Mouse (Mus musculus) intestine, postnatal 0 days (tissue): Measurements from ENCODE around the gene Topbp1. TPM values are rescaled to one million over a fixed set of nuclear protein-coding genes. Genes with fewer than 3 reads are reported as not detected.

ENCODE experiments used
- ATAC-seq: fragments of 200-750 bp; cut with Nextera tagmentation; 2 replicates; pipeline ENCODE4 v1.8.0; 2017; ENCODE audit warnings: mild to moderate bottlenecking, moderate TSS enrichment, moderate library complexity
- H3K27ac ChIP-seq: fragments of 300-500 bp; sonication (generic); 2 replicates; pipeline ENCODE4 v1.5.1; 2014; ENCODE audit warnings: mild to moderate bottlenecking, low read depth, low read length, moderate library complexity
- H3K27me3 ChIP-seq: fragments of 300-500 bp; sonication (generic); replicated peaks from 2 replicates; pipeline ENCODE4 v1.6.1; 2014; ENCODE audit warnings: low read length, mixed read lengths; ENCODE audit not compliant: control insufficient read depth, insufficient read depth
- H3K36me3 ChIP-seq: fragments of 300-500 bp; sonication (generic); 2 replicates; pipeline ENCODE4 v1.6.1; 2014; ENCODE audit warnings: mild to moderate bottlenecking, moderate library complexity; ENCODE audit not compliant: control insufficient read depth, insufficient read depth
- H3K4me1 ChIP-seq: fragments of 300-500 bp; sonication (generic); replicated peaks from 2 replicates; pipeline ENCODE4 v1.6.1; 2014; ENCODE audit warnings: antibody characterized with exemption, low read length, mixed read lengths; ENCODE audit not compliant: control insufficient read depth, insufficient read depth
- H3K4me2 ChIP-seq: fragments of 300-500 bp; sonication (generic); replicated peaks from 2 replicates; pipeline ENCODE4 v1.6.1; 2014; ENCODE audit warnings: low read depth, mild to moderate bottlenecking, moderate library complexity
- H3K4me3 ChIP-seq: fragments of 300-500 bp; sonication (generic); 2 replicates; pipeline ENCODE4 v1.5.1; 2014; ENCODE audit warnings: low read depth, low read length
- H3K9ac ChIP-seq: fragments of 300-500 bp; sonication (generic); 2 replicates; pipeline ENCODE4 v1.6.1; 2014; ENCODE audit warnings: mild to moderate bottlenecking, low read depth, low read length
- H3K9me3 ChIP-seq: fragments of 300-500 bp; sonication (generic); 2 replicates; pipeline ENCODE4 v1.6.1; 2016; ENCODE audit warnings: mixed run types; ENCODE audit not compliant: control insufficient read depth
- CTCF ChIP-seq: sonication (generic); IDR thresholded peaks from 2 replicates; pipeline ENCODE4 v1.5.1; 2016; ENCODE audit warnings: low read depth, mild to moderate bottlenecking, control low read depth, antibody characterized with exemption, moderate library complexity
- WGBS: fragments of 180-500 bp; shearing (Covaris S2); extraction: QIAGEN DNeasy Blood & Tissue Kit; methylation state at CpG from one replicate; pipeline ENCODE4 v1.1.7; 2014; 5-methylcytosine and 5-hydroxymethylcytosine counted together
- polyA plus RNA-seq: library from polyadenylated mRNA; unstranded; fragments of >200 nt; fragmentation: Nextera tagmentation; extraction: Ambion mirVana; gene quantifications from 2 replicates; pipeline ENCODE4 v1.2.1, GENCODE M21; 2015

Gene Topbp1
- polyA plus RNA-seq, 1 experiment from 2014 or later = 15.2 TPM

GRCm38 (mm10) chr9:103365290-103366247 lies 60.6 kb downstream of the Topbp1 start, which contains the start of gene Cdv3:
TSS of gene Cdv3 (minus strand) at chr9:103365840.
- Histone ChIP-seq H3K4me1 (no peaks in the 10 kb centered on the region; the same call in 1 of the 2 replicates), H3K9me3 (no peaks in the 10 kb centered on the region), H3K4me2 (peak within 1 kb of the TSS; percentile 82), H3K27ac (peak within 1 kb of the TSS; percentile 98), H3K4me3 (peak within 1 kb of the TSS; percentile 80), H3K36me3 (no peaks in the 10 kb centered on the region), H3K27me3 (no peaks in the 10 kb centered on the region), H3K9ac (peak within 1 kb of the TSS; percentile 94)
- WGBS = under 1% methylated on average over 64 of the region's 95 CpGs
- peak; percentile 31 for TF ChIP-seq CTCF
- ATAC-seq = peak; percentile 98

- peak overlapping the region; percentile 64 for H3K4me2 ChIP-seq
- peak overlapping the region; percentile 36 for H3K4me3 ChIP-seq
- H3K27me3 ChIP-seq = no peaks in the 10 kb centered on the region
- ATAC-seq = no peak
- no peaks in the 10 kb centered on the region for H3K36me3 ChIP-seq
- H3K9me3 ChIP-seq = no peaks in the 10 kb centered on the region
- H3K27ac ChIP-seq = peak overlapping the region; percentile 62
- WGBS = 46% methylated on average over 9 of the region's 9 CpGs
- H3K4me1 ChIP-seq = no peaks in the 10 kb centered on the region; the same call in 1 of the 2 replicates
- peak overlapping the region; percentile 23; the same call in 1 of the 2 replicates for H3K9ac ChIP-seq
- no peak for TF ChIP-seq CTCF
Measured at GRCm38 (mm10) chr9:103366356-103366755, 61.3 kb downstream of the Topbp1 start.

GRCm38 (mm10) chr9:103369951-103370350 lies 64.9 kb downstream of the Topbp1 start:
- ATAC-seq = no peak
- Histone ChIP-seq H3K4me1 (no peaks in the 10 kb centered on the region; the same call in 1 of the 2 replicates), H3K27me3 (no peaks in the 10 kb centered on the region), H3K9ac (no peak overlapping the region), H3K36me3 (no peaks in the 10 kb centered on the region), H3K27ac (no peak overlapping the region), H3K9me3 (no peaks in the 10 kb centered on the region), H3K4me3 (no peak overlapping the region), H3K4me2 (no peak overlapping the region)
- no peak for TF ChIP-seq CTCF
- 72% methylated on average over 4 of the region's 4 CpGs for WGBS

GRCm38 (mm10) chr9:103372271-103373010 lies 67.4 kb downstream of the Topbp1 start:
- Histone ChIP-seq H3K9ac (no peak overlapping the region), H3K9me3 (no peaks in the 10 kb centered on the region), H3K27ac (no peak overlapping the region), H3K36me3 (no peaks in the 10 kb centered on the region), H3K4me2 (no peak overlapping the region), H3K4me3 (no peak overlapping the region), H3K27me3 (no peaks in the 10 kb centered on the region), H3K4me1 (no peaks in the 10 kb centered on the region)
- ATAC-seq = no peak
- TF ChIP-seq CTCF = no peak
- WGBS = 56% methylated on average over 5 of the region's 5 CpGs

GRCm38 (mm10) chr9:103376346-103377320 lies 71.6 kb downstream of the Topbp1 start:
- WGBS = 64% methylated on average over 7 of the region's 7 CpGs

More at GRCm38 (mm10) chr9:103376346-103377320, 71.6 kb downstream of the Topbp1 start:
- H3K36me3 ChIP-seq = no peaks in the 10 kb centered on the region
- TF ChIP-seq CTCF = no peak
- no peaks in the 10 kb centered on the region for H3K4me1 ChIP-seq
- ATAC-seq = no peak
- no peaks in the 10 kb centered on the region for H3K9me3 ChIP-seq
- no peaks in the 10 kb centered on the region for H3K27me3 ChIP-seq
- H3K9ac ChIP-seq = no peak overlapping the region
- H3K4me2 ChIP-seq = no peak overlapping the region
- no peak overlapping the region for H3K27ac ChIP-seq
- no peak overlapping the region for H3K4me3 ChIP-seq
